Mouse (Mus musculus) cerebellum, adult 2 months (tissue): ENCODE measurements around the gene Bdkrb2. TPM values are rescaled to one million over a fixed set of nuclear protein-coding genes. Genes with fewer than 3 reads are reported as not detected.

ENCODE experiments used
- DNase-seq, 2 experiments: peaks; one replicate each; pipeline ENCODE4 v3.0.0; 2021
- H3K27ac ChIP-seq: fragments of 200-500 bp; 2 replicates; pipeline ENCODE4 v1.5.1; 2012; ENCODE audit warnings: low read length, control low read depth, inconsistent platforms; ENCODE audit not compliant: insufficient read depth
- H3K27me3 ChIP-seq: fragments of 200-500 bp; 2 replicates; pipeline ENCODE4 v1.6.1; 2012; ENCODE audit warnings: inconsistent platforms, mild to moderate bottlenecking, low read length, moderate library complexity; ENCODE audit not compliant: control insufficient read depth, insufficient read depth
- H3K4me1 ChIP-seq: fragments of 200-500 bp; 2 replicates; pipeline ENCODE4 v1.6.1; 2011; ENCODE audit warnings: low read length; ENCODE audit not compliant: control insufficient read depth, insufficient read depth
- H3K4me3 ChIP-seq: fragments of 200-500 bp; replicated peaks from 2 replicates; pipeline ENCODE3; 2011; ENCODE audit warnings: mild to moderate bottlenecking, low read depth, low read length, control low read depth; ENCODE audit not compliant: insufficient read depth
- CTCF ChIP-seq: fragments of 200-500 bp; IDR thresholded peaks from 2 replicates; pipeline ENCODE4 v1.5.1; 2011; ENCODE audit warnings: low read depth, mild to moderate bottlenecking, control low read depth, low read length, moderate library complexity, borderline replicate concordance; ENCODE audit not compliant: insufficient read depth
- POLR2A ChIP-seq: fragments of 200-500 bp; IDR thresholded peaks from 2 replicates; pipeline ENCODE4 v1.6.1; 2011; ENCODE audit warnings: low read length, control low read depth, borderline replicate concordance; ENCODE audit not compliant: insufficient read depth
- WGBS: fragments of 180-500 bp; shearing (Covaris S2); methylation state at CpG from one replicate; pipeline ENCODE4 v1.1.7; 2018; 5-methylcytosine and 5-hydroxymethylcytosine counted together
- polyA plus RNA-seq: library from polyadenylated mRNA; depleted of rRNA; stranded (reverse); fragments of >200 nt; gene quantifications from 2 replicates; pipeline ENCODE4 v1.2.3, GENCODE M21; 2012

Bdkrb2 gene
- polyA plus RNA-seq, 1 experiment = 0.70 TPM

DNA sequence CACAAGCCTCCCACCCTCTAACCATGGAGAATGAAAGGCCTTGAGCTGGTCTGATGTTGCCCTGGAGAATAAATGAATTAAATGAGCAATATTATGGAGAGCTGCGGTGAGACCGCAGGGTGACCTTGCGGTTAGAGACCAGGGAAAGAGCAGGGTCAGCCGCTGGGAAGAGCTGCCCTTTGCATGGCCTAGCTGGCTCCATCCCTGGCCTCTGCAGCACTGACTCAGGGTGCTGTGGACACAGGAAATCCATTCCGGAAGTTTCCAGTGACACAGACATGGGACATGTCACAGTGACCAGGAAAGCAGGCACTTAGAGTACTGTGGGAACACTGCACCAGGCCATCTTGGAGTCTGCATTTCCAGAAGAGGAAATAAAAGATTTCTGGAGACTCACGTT lies 14.1 kb upstream of the Bdkrb2 start:
- H3K4me3 ChIP-seq = no peak overlapping the region
- no peak for TF ChIP-seq POLR2A
- TF ChIP-seq CTCF = no peak
- no peaks in the 10 kb centered on the region for H3K27me3 ChIP-seq
- H3K27ac ChIP-seq = no peak overlapping the region
- over 99% methylated on average over 6 of the region's 6 CpGs for WGBS
- H3K4me1 ChIP-seq = peaks cover 19% of the 10 kb centered on the region
- no peak for DNase-seq

DNA sequence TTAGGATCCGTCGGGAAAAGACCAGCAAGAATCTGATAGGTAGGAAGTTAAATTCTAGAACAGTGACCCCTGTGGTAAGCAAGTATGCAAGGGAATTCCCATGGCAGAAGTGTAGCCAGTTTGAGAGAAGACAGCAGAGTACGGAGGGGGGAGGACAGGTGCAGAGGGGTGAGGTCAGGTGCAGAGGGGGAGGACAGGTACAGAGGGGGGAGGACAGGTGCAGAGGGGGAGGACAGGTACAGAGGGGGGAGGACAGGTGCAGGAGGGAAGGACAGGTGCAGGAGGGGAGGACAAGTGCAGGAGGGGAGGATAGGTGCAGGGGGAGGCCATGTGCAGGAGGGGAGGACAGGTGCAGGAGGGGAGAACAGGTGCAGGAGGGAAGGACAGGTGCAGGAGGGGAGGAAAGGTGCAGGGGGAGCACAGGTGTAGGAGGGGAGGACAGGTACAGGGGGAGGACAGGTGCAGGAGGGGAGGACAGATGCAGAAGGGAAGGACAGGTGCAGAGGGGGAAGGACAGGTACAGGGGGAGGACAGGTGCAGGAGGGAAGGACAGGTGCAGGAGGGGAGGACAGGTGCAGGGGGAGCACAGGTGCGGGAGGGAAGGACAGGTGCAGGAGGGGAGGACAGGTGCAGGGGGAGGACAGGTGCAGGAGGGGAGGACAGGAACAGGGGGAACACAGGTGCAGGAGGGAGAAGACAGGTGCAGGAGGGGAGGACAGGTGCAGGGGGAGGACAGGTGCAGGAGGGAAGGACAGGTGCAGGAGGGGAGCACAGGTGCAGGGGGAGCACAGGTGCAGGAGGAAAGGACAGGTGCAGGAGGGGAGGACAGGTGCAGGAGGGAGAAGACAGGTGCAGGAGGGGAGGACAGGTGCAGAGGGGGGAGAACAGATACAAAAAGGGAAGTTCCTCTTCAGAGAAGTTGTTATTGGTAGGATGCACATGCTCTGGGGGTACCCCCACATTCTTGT lies 12.9 kb upstream of the Bdkrb2 start:
- no peak overlapping the region for H3K27ac ChIP-seq
- no peak for TF ChIP-seq POLR2A
- TF ChIP-seq CTCF = no peak
- no peak for DNase-seq
- no peak overlapping the region for H3K4me3 ChIP-seq
- peaks cover 19% of the 10 kb centered on the region for H3K4me1 ChIP-seq
- 91% methylated on average over 4 of the region's 4 CpGs for WGBS
- no peaks in the 10 kb centered on the region for H3K27me3 ChIP-seq

DNA sequence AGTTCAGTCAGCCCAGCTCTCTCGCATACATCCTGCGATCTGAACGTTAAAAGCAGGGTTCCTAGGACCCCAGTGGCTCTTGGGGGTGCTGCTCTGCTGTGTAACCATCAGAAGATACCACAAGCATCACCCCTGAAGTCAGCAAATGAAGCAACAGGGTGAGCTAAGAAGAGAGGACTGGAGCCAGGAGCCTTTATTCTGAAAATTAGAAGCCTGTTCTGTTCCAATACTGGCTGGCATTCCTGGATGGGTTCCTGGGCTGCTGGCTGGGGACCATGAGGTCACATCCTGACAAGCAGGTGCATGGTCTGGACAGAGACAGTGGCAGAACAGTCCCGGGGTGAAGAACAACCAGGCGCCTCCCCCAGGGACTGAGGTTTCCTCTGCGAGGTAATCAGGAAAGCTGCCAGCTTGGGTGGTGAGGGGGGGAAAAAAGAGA lies 11.5 kb upstream of the Bdkrb2 start:
- DNase-seq = peak; percentile 62 to 76
- WGBS = 14% methylated on average over 6 of the region's 6 CpGs
- H3K27ac ChIP-seq = no peak overlapping the region
- no peaks in the 10 kb centered on the region for H3K27me3 ChIP-seq
- no peak for TF ChIP-seq CTCF
- TF ChIP-seq POLR2A = no peak
- H3K4me3 ChIP-seq = no peak overlapping the region
- H3K4me1 ChIP-seq = peaks cover 14% of the 10 kb centered on the region

DNA sequence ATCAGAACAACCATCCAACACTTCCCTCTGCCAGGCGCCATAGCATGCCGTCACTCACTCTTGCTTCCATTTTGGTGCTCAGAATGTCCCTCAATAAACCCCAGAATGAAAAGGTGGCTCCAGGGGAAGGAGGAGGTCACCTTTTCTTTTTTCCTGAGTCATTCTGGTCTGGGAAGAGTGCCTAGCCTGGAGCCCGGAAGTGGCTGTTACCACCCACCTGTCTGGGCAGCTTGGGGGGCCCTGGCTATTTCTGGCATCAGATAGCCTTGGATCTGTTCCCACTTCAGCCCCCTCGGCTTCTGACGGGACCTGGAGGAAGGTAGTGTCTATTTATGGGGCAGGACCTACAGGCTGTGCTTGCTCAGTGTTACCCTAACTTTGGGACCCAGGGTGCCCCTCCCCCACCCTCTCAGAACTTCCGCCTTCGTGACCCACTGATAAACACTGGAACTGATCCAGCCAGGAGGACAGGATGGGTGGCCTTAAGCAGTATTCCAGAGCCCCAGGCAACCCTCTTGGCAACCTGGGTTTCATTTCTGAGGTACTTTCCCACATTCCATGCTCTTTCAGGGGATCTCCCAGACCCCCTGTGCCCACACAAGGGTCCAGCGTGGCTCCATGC lies 8.8 kb upstream of the Bdkrb2 start:
- H3K4me1 ChIP-seq = peaks cover 14% of the 10 kb centered on the region
- no peak overlapping the region for H3K27ac ChIP-seq
- H3K4me3 ChIP-seq = no peak overlapping the region
- no peak for DNase-seq
- WGBS = 62% methylated on average over 8 of the region's 8 CpGs
- no peaks in the 10 kb centered on the region for H3K27me3 ChIP-seq
- TF ChIP-seq CTCF (no peak), POLR2A (no peak)

DNA sequence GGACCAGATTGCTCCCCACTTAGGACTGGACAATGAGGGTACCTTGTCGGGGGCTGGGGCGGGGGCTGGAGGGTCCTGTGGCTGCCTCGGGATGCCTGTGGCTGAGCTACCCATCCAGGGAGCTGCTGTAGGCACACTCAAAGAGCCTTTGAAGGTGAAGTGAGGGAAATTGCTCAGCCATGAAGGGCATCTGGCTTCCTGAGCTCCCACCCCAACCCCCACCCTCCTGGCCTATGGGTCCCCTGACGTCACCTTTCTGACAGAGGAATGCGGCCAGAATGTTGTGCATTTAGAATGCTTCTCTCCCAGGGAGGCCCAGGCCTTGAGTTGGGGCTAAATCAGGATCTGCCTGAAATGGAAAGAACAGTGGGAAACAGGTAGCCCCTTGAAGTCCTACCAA lies 7.9 kb upstream of the Bdkrb2 start:
- H3K27ac ChIP-seq = no peak overlapping the region
- no peaks in the 10 kb centered on the region for H3K27me3 ChIP-seq
- no peak overlapping the region for H3K4me3 ChIP-seq
- TF ChIP-seq CTCF = no peak
- no peak for TF ChIP-seq POLR2A
- 84% methylated on average over 5 of the region's 5 CpGs for WGBS
- H3K4me1 ChIP-seq = peaks cover 14% of the 10 kb centered on the region
- no peak for DNase-seq

DNA sequence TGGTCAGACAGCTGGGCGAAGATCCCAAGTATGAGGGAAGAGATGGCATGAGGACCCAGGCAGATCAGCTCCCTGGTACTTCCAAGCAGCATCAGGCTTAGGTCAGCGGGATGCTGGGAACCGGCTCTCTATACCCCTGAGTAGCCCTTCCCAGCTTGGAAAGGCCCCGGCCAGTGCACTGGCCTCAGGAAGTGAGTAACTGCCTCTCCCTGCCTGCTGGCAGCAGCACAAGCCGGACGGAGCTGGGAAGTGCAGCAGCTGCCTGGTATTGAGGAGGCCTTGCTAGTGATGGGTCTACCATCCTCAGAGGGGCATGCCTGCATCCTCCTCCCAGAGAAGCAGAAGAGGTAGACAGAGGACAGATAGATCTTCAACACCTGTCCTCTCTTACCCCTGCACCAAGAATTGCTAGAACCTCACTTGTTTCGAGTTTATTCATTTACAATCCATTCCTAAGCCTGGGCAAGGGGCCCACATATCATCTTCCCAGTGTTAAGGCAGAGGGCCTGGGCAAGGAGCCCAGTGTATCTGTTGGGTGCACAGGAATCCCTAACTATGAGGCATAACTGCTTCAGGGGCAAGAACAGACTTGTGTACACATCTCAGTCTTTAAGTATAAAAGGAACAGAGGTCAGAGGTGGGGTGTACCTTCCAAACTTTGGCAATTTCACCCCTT lies 5.6 kb upstream of the Bdkrb2 start:
- DNase-seq = no peak
- TF ChIP-seq POLR2A = no peak
- TF ChIP-seq CTCF = no peak
- no peak overlapping the region for H3K27ac ChIP-seq
- 59% methylated on average over 7 of the region's 7 CpGs for WGBS
- no peaks in the 10 kb centered on the region; the same call in 1 of the 2 replicates for H3K27me3 ChIP-seq
- no peak overlapping the region for H3K4me3 ChIP-seq
- no peaks in the 10 kb centered on the region for H3K4me1 ChIP-seq

DNA sequence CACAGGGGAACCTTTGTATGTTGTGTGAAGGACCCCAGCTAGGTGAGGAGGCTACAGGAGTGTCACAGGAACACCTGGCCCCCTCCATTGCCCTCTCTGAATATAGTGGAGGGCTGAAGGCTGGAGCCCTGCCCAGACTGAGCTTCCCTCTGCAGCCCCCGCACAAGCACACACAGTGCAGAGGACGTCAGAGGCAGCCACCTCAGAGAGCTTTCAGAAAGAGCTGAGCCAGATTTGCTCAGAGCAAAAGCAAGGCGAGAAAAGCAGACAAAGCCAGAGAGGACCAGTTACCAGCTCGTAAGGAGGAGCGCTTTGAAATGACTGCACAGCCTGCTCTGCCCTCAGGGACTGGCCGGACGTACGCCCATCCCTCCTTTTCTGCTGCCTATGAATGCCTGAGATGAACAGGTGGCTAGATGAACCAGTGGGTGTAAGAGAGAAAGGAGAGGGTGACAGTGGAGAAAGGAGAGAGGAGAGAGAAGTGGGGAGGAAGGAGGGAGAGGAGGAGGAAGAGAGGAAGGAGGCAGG lies 2.0 kb upstream of the Bdkrb2 start:
- 45% methylated on average over 8 of the region's 8 CpGs for WGBS
- Histone ChIP-seq H3K27me3 (no peaks in the 10 kb centered on the region; the same call in 1 of the 2 replicates), H3K4me3 (no peak overlapping the region), H3K27ac (no peak overlapping the region), H3K4me1 (peaks cover 6% of the 10 kb centered on the region; the same call in 1 of the 2 replicates)
- DNase-seq = no peak
- TF ChIP-seq POLR2A (no peak), CTCF (no peak)
